Mouse (Mus musculus): ENCODE data around the gene E330014E10Rik.
"Not testable (repeated sequence)": the region's sequence is repeated elsewhere in the genome, so short reads cannot be mapped to it uniquely, and the experiment has no call there.

The E330014E10Rik gene

GRCm38 (mm10) chr5:95775690-95776089 lies at the start of gene E330014E10Rik:
TSS of gene E330014E10Rik (plus strand) at chr5:95775990.
- H3K27me3 ChIP-seq (ENCODE audit: insufficient read depth, low read length); H3K9me3 ChIP-seq (ENCODE audit: low read length); H3K4me1 ChIP-seq (replicated peaks; ENCODE audit: low read depth, low read length); H3K36me3 ChIP-seq (ENCODE audit: insufficient read depth, low read length); H3K4me3 ChIP-seq (replicated peaks; ENCODE audit: low read length): not testable (repeated sequence)

GRCm38 (mm10) chr5:95736073-95736472 lies 39.7 kb upstream of the E330014E10Rik start, which contains the start of gene Gm7978:
TSS of gene Gm7978 (minus strand) at chr5:95736173.
- not testable (repeated sequence) for H3K36me3 ChIP-seq (ENCODE audit: insufficient read depth, low read length); H3K4me3 ChIP-seq (replicated peaks; ENCODE audit: low read length); H3K9me3 ChIP-seq (ENCODE audit: low read length); H3K4me1 ChIP-seq (replicated peaks; ENCODE audit: low read depth, low read length); H3K27me3 ChIP-seq (ENCODE audit: insufficient read depth, low read length)

- H3K27me3 ChIP-seq (ENCODE audit: insufficient read depth, low read length); H3K9me3 ChIP-seq (ENCODE audit: low read length); H3K36me3 ChIP-seq (ENCODE audit: insufficient read depth, low read length); H3K4me3 ChIP-seq (replicated peaks; ENCODE audit: low read length); H3K4me1 ChIP-seq (replicated peaks; ENCODE audit: low read depth, low read length): not testable (repeated sequence)
These were observed 34.1 kb upstream of the E330014E10Rik start, which contains the start of gene Gm7982 for GRCm38 (mm10) chr5:95741714-95742113. TSS of gene Gm7982 (plus strand) at chr5:95742014.

- not testable (repeated sequence) for H3K27me3 ChIP-seq (ENCODE audit: insufficient read depth, low read length); H3K4me3 ChIP-seq (replicated peaks; ENCODE audit: low read length); H3K9me3 ChIP-seq (ENCODE audit: low read length); H3K36me3 ChIP-seq (ENCODE audit: insufficient read depth, low read length); H3K4me1 ChIP-seq (replicated peaks; ENCODE audit: low read depth, low read length)
These were observed 35.1 kb downstream of the E330014E10Rik start for GRCm38 (mm10) chr5:95810841-95811240.

GRCm38 (mm10) chr5:95836580-95836979 lies 60.8 kb downstream of the E330014E10Rik start:
- no peak for TF ChIP-seq POU5F1 (IDR thresholded peaks at IDR 0.05; ENCODE audit: borderline replicate concordance, low read length)
- no peak for TF ChIP-seq CTCF (conservative IDR thresholded peaks at IDR 0.05; ENCODE audit: low read length)
- no peak for TF ChIP-seq NANOG (IDR thresholded peaks at IDR 0.05; ENCODE audit: borderline replicate concordance, low read length)
- H3K9me3 ChIP-seq (ENCODE audit: low read length): peaks cover 12% of the 10 kb centered on the region; the same call in 1 of the 2 replicates
- H3K4me1 ChIP-seq (replicated peaks; ENCODE audit: low read depth, low read length): no peaks in the 10 kb centered on the region
- H3K36me3 ChIP-seq (ENCODE audit: insufficient read depth, low read length): no peaks in the 10 kb centered on the region
- H3K27me3 ChIP-seq (ENCODE audit: insufficient read depth, low read length): no peaks in the 10 kb centered on the region
- H3K4me3 ChIP-seq (replicated peaks; ENCODE audit: low read length): no peak overlapping the region

GRCm38 (mm10) chr5:95854030-95854429 lies 78.2 kb downstream of the E330014E10Rik start:
- H3K36me3 ChIP-seq (ENCODE audit: insufficient read depth, low read length): no peaks in the 10 kb centered on the region
- no peak overlapping the region for H3K4me3 ChIP-seq (replicated peaks; ENCODE audit: low read length)
- no peaks in the 10 kb centered on the region for H3K9me3 ChIP-seq (ENCODE audit: low read length)
- TF ChIP-seq POU5F1 (IDR thresholded peaks at IDR 0.05; ENCODE audit: borderline replicate concordance, low read length) (no peak), CTCF (conservative IDR thresholded peaks at IDR 0.05; ENCODE audit: low read length) (no peak), NANOG (IDR thresholded peaks at IDR 0.05; ENCODE audit: borderline replicate concordance, low read length) (no peak)
- H3K4me1 ChIP-seq (replicated peaks; ENCODE audit: low read depth, low read length): no peaks in the 10 kb centered on the region
- no peaks in the 10 kb centered on the region for H3K27me3 ChIP-seq (ENCODE audit: insufficient read depth, low read length)
